Mouse (Mus musculus): ENCODE results near the gene Tmem50b. TPM values are rescaled to one million over a fixed set of nuclear protein-coding genes. Genes with fewer than 3 reads are reported as not detected.

Gene Tmem50b
- polyA plus RNA-seq, 1 experiment from 2014 or later = 13.3 TPM

DNA sequence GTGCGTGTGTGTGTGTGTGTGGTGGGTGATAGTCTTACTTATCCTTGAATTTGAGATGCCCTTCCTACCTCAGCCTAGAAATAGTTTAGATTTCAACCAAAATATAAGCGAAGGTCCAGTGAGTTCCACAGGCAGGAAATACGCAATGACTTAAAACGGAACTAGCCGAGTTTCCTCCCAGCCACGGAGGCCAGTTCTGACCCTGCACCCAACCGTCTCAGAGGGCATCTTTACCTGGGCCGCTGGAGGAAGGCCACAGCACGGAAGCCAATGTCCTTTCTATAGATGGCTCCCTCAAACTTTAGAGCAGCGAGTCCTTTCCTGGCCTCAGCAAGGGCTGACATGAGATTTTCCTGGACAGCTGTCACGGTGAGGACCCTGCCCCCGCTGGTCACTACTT lies 36.0 kb upstream of the Tmem50b start:
- H3K4me1 ChIP-seq (replicated peaks; ENCODE audit: control insufficient read depth, insufficient read depth, low read length) = no peaks in the 10 kb centered on the region
- H3K9ac ChIP-seq (ENCODE audit: low read depth, low read length) = no peak overlapping the region
- ATAC-seq (replicated peaks; ENCODE audit: low FRiP score) (no peak), DNase-seq (ENCODE audit: low spot score) (no peak)
- no peak overlapping the region for H3K4me3 ChIP-seq (ENCODE audit: low read depth, low read length)
- no peak overlapping the region for H3K27ac ChIP-seq (ENCODE audit: low read depth, low read length)
- no peak overlapping the region for H3K4me2 ChIP-seq
- 86% methylated on average over 12 of the region's 12 CpGs for WGBS
- no peaks in the 10 kb centered on the region for H3K27me3 ChIP-seq (replicated peaks; ENCODE audit: control insufficient read depth, insufficient read depth, low read length)
- H3K36me3 ChIP-seq (ENCODE audit: control insufficient read depth, insufficient read depth, low read length) = peaks cover 70% of the 10 kb centered on the region
- H3K9me3 ChIP-seq (ENCODE audit: control insufficient read depth, low read length) = no peaks in the 10 kb centered on the region

DNA sequence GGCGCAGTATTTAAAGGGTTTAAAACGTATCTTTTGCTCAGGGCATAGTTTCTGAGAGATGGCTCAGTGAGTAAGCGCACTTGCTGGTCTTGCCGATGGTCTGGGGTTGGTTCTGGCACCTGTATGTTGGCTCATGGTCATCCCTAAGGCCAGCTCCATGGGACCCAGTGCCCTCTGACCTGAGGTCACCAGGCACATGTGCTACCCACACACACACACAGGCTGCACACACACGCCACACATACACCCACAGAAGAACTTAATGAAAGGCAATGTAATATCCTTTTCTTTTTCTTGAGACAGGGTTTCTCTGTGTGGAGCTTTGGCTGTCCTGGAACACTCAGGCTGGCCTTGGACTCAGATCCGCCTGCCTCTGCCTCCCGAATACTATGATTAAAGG lies 35.3 kb upstream of the Tmem50b start:
- H3K4me1 ChIP-seq (replicated peaks; ENCODE audit: control insufficient read depth, insufficient read depth, low read length) = no peaks in the 10 kb centered on the region
- DNase-seq (ENCODE audit: low spot score) = no peak
- no peak overlapping the region for H3K4me3 ChIP-seq (ENCODE audit: low read depth, low read length)
- ATAC-seq (replicated peaks; ENCODE audit: low FRiP score) = no peak
- peaks cover 65% of the 10 kb centered on the region for H3K36me3 ChIP-seq (ENCODE audit: control insufficient read depth, insufficient read depth, low read length)
- no peak overlapping the region for H3K4me2 ChIP-seq
- H3K27me3 ChIP-seq (replicated peaks; ENCODE audit: control insufficient read depth, insufficient read depth, low read length) = no peaks in the 10 kb centered on the region
- H3K9me3 ChIP-seq (ENCODE audit: control insufficient read depth, low read length) = no peaks in the 10 kb centered on the region
- H3K9ac ChIP-seq (ENCODE audit: low read depth, low read length) = no peak overlapping the region
- H3K27ac ChIP-seq (ENCODE audit: low read depth, low read length) = no peak overlapping the region; the same call in 1 of the 2 replicates
- 93% methylated on average over 7 of the region's 7 CpGs for WGBS

GRCm38 (mm10) chr16:91632439-91632838 lies 34.8 kb upstream of the Tmem50b start:
- 94% methylated on average over 5 of the region's 5 CpGs for WGBS

GRCm38 (mm10) chr16:91630584-91630983 lies 33.0 kb upstream of the Tmem50b start:
- no peaks in the 10 kb centered on the region for H3K9me3 ChIP-seq (ENCODE audit: control insufficient read depth, low read length)
- WGBS = 76% methylated on average over 1 of the region's 1 CpGs
- no peaks in the 10 kb centered on the region for H3K27me3 ChIP-seq (replicated peaks; ENCODE audit: control insufficient read depth, insufficient read depth, low read length)
- no peaks in the 10 kb centered on the region for H3K4me1 ChIP-seq (replicated peaks; ENCODE audit: control insufficient read depth, insufficient read depth, low read length)
- H3K9ac ChIP-seq (ENCODE audit: low read depth, low read length) = no peak overlapping the region
- H3K27ac ChIP-seq (ENCODE audit: low read depth, low read length) = no peak overlapping the region
- H3K36me3 ChIP-seq (ENCODE audit: control insufficient read depth, insufficient read depth, low read length) = peaks cover 60% of the 10 kb centered on the region
- H3K4me2 ChIP-seq = no peak overlapping the region
- no peak overlapping the region for H3K4me3 ChIP-seq (ENCODE audit: low read depth, low read length)
- ATAC-seq (replicated peaks; ENCODE audit: low FRiP score) (no peak), DNase-seq (ENCODE audit: low spot score) (no peak)

More at GRCm38 (mm10) chr16:91632439-91632838, 34.8 kb upstream of the Tmem50b start:
- Histone ChIP-seq H3K36me3 (ENCODE audit: control insufficient read depth, insufficient read depth, low read length) (peaks cover 64% of the 10 kb centered on the region), H3K9ac (ENCODE audit: low read depth, low read length) (no peak overlapping the region), H3K27ac (ENCODE audit: low read depth, low read length) (no peak overlapping the region), H3K4me3 (ENCODE audit: low read depth, low read length) (no peak overlapping the region), H3K9me3 (ENCODE audit: control insufficient read depth, low read length) (no peaks in the 10 kb centered on the region), H3K27me3 (replicated peaks; ENCODE audit: control insufficient read depth, insufficient read depth, low read length) (no peaks in the 10 kb centered on the region), H3K4me1 (replicated peaks; ENCODE audit: control insufficient read depth, insufficient read depth, low read length) (no peaks in the 10 kb centered on the region), H3K4me2 (no peak overlapping the region)
- ATAC-seq (replicated peaks; ENCODE audit: low FRiP score) = no peak
- DNase-seq (ENCODE audit: low spot score) = no peak

DNA sequence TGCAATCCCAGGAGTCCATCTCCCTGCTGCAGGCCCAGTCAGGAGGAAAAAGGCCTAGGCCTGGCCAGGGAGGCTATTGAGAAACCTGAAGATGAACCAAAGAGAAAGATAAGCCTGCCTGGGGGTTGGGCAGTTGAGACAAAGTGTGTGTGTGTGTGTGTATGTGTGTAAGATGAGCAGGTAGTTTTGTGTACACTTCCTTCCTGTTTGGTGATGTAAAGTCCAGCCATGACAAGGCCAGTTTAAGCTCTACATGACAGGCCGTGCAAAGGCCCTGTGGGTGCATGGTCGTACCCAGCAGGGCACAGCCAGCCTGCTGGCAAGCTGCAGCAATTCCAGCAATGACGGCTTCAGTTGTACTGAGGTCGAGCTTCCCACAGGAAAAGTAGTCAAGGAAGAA lies 32.1 kb upstream of the Tmem50b start:
- H3K36me3 ChIP-seq (ENCODE audit: control insufficient read depth, insufficient read depth, low read length) = peaks cover 58% of the 10 kb centered on the region
- no peak for DNase-seq (ENCODE audit: low spot score)
- WGBS = 91% methylated on average over 4 of the region's 4 CpGs

DNA sequence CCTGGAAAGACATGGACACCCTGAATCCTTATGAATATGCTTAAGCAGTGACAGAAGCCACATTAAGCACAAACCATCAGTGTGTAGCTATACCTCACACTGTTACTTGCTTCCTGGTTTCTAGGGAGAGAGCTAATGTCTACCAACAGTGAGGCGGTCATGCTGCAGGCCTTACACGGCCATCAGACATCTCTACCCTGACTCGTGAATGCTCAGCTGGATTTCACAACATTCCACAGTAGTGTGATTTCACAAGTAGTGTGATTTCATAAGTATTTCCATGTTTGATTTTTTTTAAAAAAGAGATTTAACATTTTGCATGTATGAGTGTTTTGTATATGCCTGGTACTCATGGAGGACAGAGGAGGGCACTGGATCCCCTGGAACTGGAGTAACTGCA lies 31.1 kb upstream of the Tmem50b start:
- Histone ChIP-seq H3K9ac (ENCODE audit: low read depth, low read length) (no peak overlapping the region), H3K4me1 (replicated peaks; ENCODE audit: control insufficient read depth, insufficient read depth, low read length) (no peaks in the 10 kb centered on the region), H3K4me2 (no peak overlapping the region), H3K9me3 (ENCODE audit: control insufficient read depth, low read length) (no peaks in the 10 kb centered on the region), H3K27ac (ENCODE audit: low read depth, low read length) (no peak overlapping the region), H3K36me3 (ENCODE audit: control insufficient read depth, insufficient read depth, low read length) (peaks cover 61% of the 10 kb centered on the region), H3K4me3 (ENCODE audit: low read depth, low read length) (no peak overlapping the region), H3K27me3 (replicated peaks; ENCODE audit: control insufficient read depth, insufficient read depth, low read length) (no peaks in the 10 kb centered on the region)
- DNase-seq (ENCODE audit: low spot score) (no peak), ATAC-seq (replicated peaks; ENCODE audit: low FRiP score) (no peak)
- 88% methylated on average over 3 of the region's 3 CpGs for WGBS

More for the DNA sequence above, 32.1 kb upstream of the Tmem50b start:
- no peaks in the 10 kb centered on the region for H3K4me1 ChIP-seq (replicated peaks; ENCODE audit: control insufficient read depth, insufficient read depth, low read length)
- no peak for ATAC-seq (replicated peaks; ENCODE audit: low FRiP score)
- H3K9ac ChIP-seq (ENCODE audit: low read depth, low read length) = no peak overlapping the region
- H3K27ac ChIP-seq (ENCODE audit: low read depth, low read length) = no peak overlapping the region
- H3K4me3 ChIP-seq (ENCODE audit: low read depth, low read length) = no peak overlapping the region
- no peaks in the 10 kb centered on the region for H3K9me3 ChIP-seq (ENCODE audit: control insufficient read depth, low read length)
- no peaks in the 10 kb centered on the region for H3K27me3 ChIP-seq (replicated peaks; ENCODE audit: control insufficient read depth, insufficient read depth, low read length)
- no peak overlapping the region for H3K4me2 ChIP-seq

- no peaks in the 10 kb centered on the region for H3K9me3 ChIP-seq (ENCODE audit: control insufficient read depth, low read length)
- H3K4me2 ChIP-seq = no peak overlapping the region
- DNase-seq (ENCODE audit: low spot score) (no peak), ATAC-seq (replicated peaks; ENCODE audit: low FRiP score) (no peak)
- no peak overlapping the region for H3K4me3 ChIP-seq (ENCODE audit: low read depth, low read length)
- 84% methylated on average over 7 of the region's 7 CpGs for WGBS
- no peak overlapping the region for H3K27ac ChIP-seq (ENCODE audit: low read depth, low read length)
- H3K36me3 ChIP-seq (ENCODE audit: control insufficient read depth, insufficient read depth, low read length) = peaks cover 63% of the 10 kb centered on the region
- no peaks in the 10 kb centered on the region for H3K27me3 ChIP-seq (replicated peaks; ENCODE audit: control insufficient read depth, insufficient read depth, low read length)
- no peaks in the 10 kb centered on the region for H3K4me1 ChIP-seq (replicated peaks; ENCODE audit: control insufficient read depth, insufficient read depth, low read length)
- no peak overlapping the region for H3K9ac ChIP-seq (ENCODE audit: low read depth, low read length)
Observed at GRCm38 (mm10) chr16:91627831-91628230, 30.2 kb upstream of the Tmem50b start.

GRCm38 (mm10) chr16:91623074-91623473 lies 25.5 kb upstream of the Tmem50b start:
- Histone ChIP-seq H3K27me3 (replicated peaks; ENCODE audit: control insufficient read depth, insufficient read depth, low read length) (no peaks in the 10 kb centered on the region), H3K27ac (ENCODE audit: low read depth, low read length) (no peak overlapping the region; the same call in 1 of the 2 replicates), H3K4me1 (replicated peaks; ENCODE audit: control insufficient read depth, insufficient read depth, low read length) (no peaks in the 10 kb centered on the region), H3K4me3 (ENCODE audit: low read depth, low read length) (no peak overlapping the region), H3K9me3 (ENCODE audit: control insufficient read depth, low read length) (no peaks in the 10 kb centered on the region), H3K36me3 (ENCODE audit: control insufficient read depth, insufficient read depth, low read length) (peaks cover 55% of the 10 kb centered on the region), H3K4me2 (no peak overlapping the region), H3K9ac (ENCODE audit: low read depth, low read length) (no peak overlapping the region)
- WGBS = 93% methylated on average over 9 of the region's 9 CpGs
- no peak for DNase-seq (ENCODE audit: low spot score)
- ATAC-seq (replicated peaks; ENCODE audit: low FRiP score) = no peak

- no peak overlapping the region for H3K4me3 ChIP-seq (ENCODE audit: low read depth, low read length)
- WGBS = 93% methylated on average over 11 of the region's 11 CpGs
- DNase-seq (ENCODE audit: low spot score) (no peak), ATAC-seq (replicated peaks; ENCODE audit: low FRiP score) (no peak)
- no peak overlapping the region for H3K27ac ChIP-seq (ENCODE audit: low read depth, low read length)
- no peaks in the 10 kb centered on the region for H3K4me1 ChIP-seq (replicated peaks; ENCODE audit: control insufficient read depth, insufficient read depth, low read length)
- no peaks in the 10 kb centered on the region for H3K27me3 ChIP-seq (replicated peaks; ENCODE audit: control insufficient read depth, insufficient read depth, low read length)
- H3K36me3 ChIP-seq (ENCODE audit: control insufficient read depth, insufficient read depth, low read length) = peaks cover 42% of the 10 kb centered on the region
- H3K9me3 ChIP-seq (ENCODE audit: control insufficient read depth, low read length) = no peaks in the 10 kb centered on the region
- no peak overlapping the region for H3K9ac ChIP-seq (ENCODE audit: low read depth, low read length)
- H3K4me2 ChIP-seq = no peak overlapping the region
Observed at GRCm38 (mm10) chr16:91620991-91621390, 23.4 kb upstream of the Tmem50b start.

All from liver, embryonic 11.5 days (tissue).